Mouse (Mus musculus): ENCODE measurements around the gene Pde8b. TPM values are rescaled to one million over a fixed set of nuclear protein-coding genes. Genes with fewer than 3 reads are reported as not detected.

The Pde8b gene
- polyA plus RNA-seq, 1 experiment from 2014 or later = 1.2 TPM

- in situ Hi-C loops (cut with MboI; ENCODE audit: low pct_unique_long_range_greater_than_20kb) = no loop called here
- no peaks in the 10 kb centered on the region for H3K27me3 ChIP-seq
- DNase-seq (ENCODE audit: low read depth, low spot score) (no peak), ATAC-seq (no peak)
- ChIA-PET CTCF (interaction anchor here (0.6 kb wide), 1 partner anchor 284 kb away, joined by 3 read pairs; no protein-coding TSS in a partner anchor), POLR2A (no interaction called here)
- no peak for TF ChIP-seq CTCF (IDR thresholded peaks at IDR 0.05)
Observed at GRCm38 (mm10) chr13:95055742-95056388, 194.3 kb downstream of the Pde8b start.

GRCm38 (mm10) chr13:95052421-95052820 lies 197.7 kb downstream of the Pde8b start:
- in situ Hi-C loops (cut with MboI; ENCODE audit: low pct_unique_long_range_greater_than_20kb) = no loop called here
- DNase-seq (ENCODE audit: low read depth, low spot score) = no peak
- no peaks in the 10 kb centered on the region for H3K27me3 ChIP-seq
- ChIA-PET CTCF (no interaction called here), POLR2A (interaction anchor here (0.7 kb wide), 1 partner anchor 74 kb away, joined by 3 read pairs; no protein-coding TSS in a partner anchor)
- no peak for ATAC-seq
- no peak for TF ChIP-seq CTCF (IDR thresholded peaks at IDR 0.05)

- ATAC-seq (no peak), DNase-seq (ENCODE audit: low read depth, low spot score) (no peak)
- CTCF ChIA-PET = interaction anchor here (0.6 kb wide), 1 partner anchor 20 kb away, joined by 3 read pairs; no protein-coding TSS in a partner anchor
- TF ChIP-seq CTCF (IDR thresholded peaks at IDR 0.05) = no peak
- in situ Hi-C loops (cut with MboI; ENCODE audit: low pct_unique_long_range_greater_than_20kb) = no loop called here
- POLR2A ChIA-PET = interaction anchor here (0.7 to 1.1 kb wide), 2 partner anchors 63 to 282 kb away, joined by 5 to 6 read pairs; no protein-coding TSS in a partner anchor
- no peaks in the 10 kb centered on the region for H3K27me3 ChIP-seq
Observed at GRCm38 (mm10) chr13:95050398-95050797, 199.7 kb downstream of the Pde8b start.

GRCm38 (mm10) chr13:95044108-95044507 lies 206.0 kb downstream of the Pde8b start:
- in situ Hi-C loops (cut with MboI; ENCODE audit: low pct_unique_long_range_greater_than_20kb) = no loop called here
- DNase-seq (ENCODE audit: low read depth, low spot score) (no peak), ATAC-seq (no peak)
- TF ChIP-seq CTCF (IDR thresholded peaks at IDR 0.05) = no peak
- ChIA-PET POLR2A (no interaction called here), CTCF (interaction anchor here (1.6 kb wide), 1 partner anchor 27 kb away, joined by 3 read pairs; no protein-coding TSS in a partner anchor)
- no peaks in the 10 kb centered on the region for H3K27me3 ChIP-seq

GRCm38 (mm10) chr13:95040140-95040738 lies 209.9 kb downstream of the Pde8b start:
- CTCF ChIA-PET = no interaction called here
- POLR2A ChIA-PET = no interaction called here
- DNase-seq (ENCODE audit: low read depth, low spot score) (no peak), ATAC-seq (no peak)
- in situ Hi-C loops (cut with MboI; ENCODE audit: low pct_unique_long_range_greater_than_20kb) = no loop called here
- no peaks in the 10 kb centered on the region for H3K27me3 ChIP-seq
- no peak for TF ChIP-seq CTCF (IDR thresholded peaks at IDR 0.05)

- TF ChIP-seq CTCF (IDR thresholded peaks at IDR 0.05) = no peak
- DNase-seq (ENCODE audit: low read depth, low spot score) (no peak), ATAC-seq (no peak)
- ChIA-PET CTCF (no interaction called here), POLR2A (interaction anchor here (0.7 kb wide), 1 partner anchor 122 kb away, joined by 4 read pairs; no protein-coding TSS in a partner anchor)
- no peaks in the 10 kb centered on the region for H3K27me3 ChIP-seq
- in situ Hi-C loops (cut with MboI; ENCODE audit: low pct_unique_long_range_greater_than_20kb) = no loop called here
Observed at GRCm38 (mm10) chr13:95038200-95038599, 211.9 kb downstream of the Pde8b start.

GRCm38 (mm10) chr13:95034715-95035114 lies 215.4 kb downstream of the Pde8b start:
- CTCF ChIA-PET = interaction anchor here (1.3 kb wide), 1 partner anchor 11 kb away, joined by 3 read pairs; no protein-coding TSS in a partner anchor

GRCm38 (mm10) chr13:95034094-95034493 lies 216.0 kb downstream of the Pde8b start:
- DNase-seq (ENCODE audit: low read depth, low spot score) (no peak), ATAC-seq (no peak)
- POLR2A ChIA-PET = no interaction called here
- in situ Hi-C loops (cut with MboI; ENCODE audit: low pct_unique_long_range_greater_than_20kb) = no loop called here
- no peak for TF ChIP-seq CTCF (IDR thresholded peaks at IDR 0.05)
- no peaks in the 10 kb centered on the region for H3K27me3 ChIP-seq
- CTCF ChIA-PET = no interaction called here

More at GRCm38 (mm10) chr13:95034715-95035114, 215.4 kb downstream of the Pde8b start:
- H3K27me3 ChIP-seq = no peaks in the 10 kb centered on the region
- ATAC-seq (no peak), DNase-seq (ENCODE audit: low read depth, low spot score) (no peak)
- POLR2A ChIA-PET = no interaction called here
- TF ChIP-seq CTCF (IDR thresholded peaks at IDR 0.05) = no peak
- in situ Hi-C loops (cut with MboI; ENCODE audit: low pct_unique_long_range_greater_than_20kb) = no loop called here

- POLR2A ChIA-PET = interaction anchor here (0.6 kb wide), 1 partner anchor 186 kb away, joined by 3 read pairs; no protein-coding TSS in a partner anchor
- H3K27me3 ChIP-seq = no peaks in the 10 kb centered on the region
- DNase-seq (ENCODE audit: low read depth, low spot score) (no peak), ATAC-seq (no peak)
- in situ Hi-C loops (cut with MboI; ENCODE audit: low pct_unique_long_range_greater_than_20kb) = no loop called here
- no peak for TF ChIP-seq CTCF (IDR thresholded peaks at IDR 0.05)
- CTCF ChIA-PET = interaction anchor here (0.9 kb wide), 1 partner anchor 10 kb away, joined by 3 read pairs; no protein-coding TSS in a partner anchor
Observed at GRCm38 (mm10) chr13:95032973-95033372, 217.2 kb downstream of the Pde8b start.

GRCm38 (mm10) chr13:95032127-95032831 lies 217.9 kb downstream of the Pde8b start:
- no peak for TF ChIP-seq CTCF (IDR thresholded peaks at IDR 0.05)
- ChIA-PET POLR2A (no interaction called here), CTCF (interaction anchor here (0.9 to 1.1 kb wide), 2 partner anchors 9 to 11 kb away, joined by 3 read pairs; no protein-coding TSS in a partner anchor)
- DNase-seq (ENCODE audit: low read depth, low spot score) = no peak
- H3K27me3 ChIP-seq = no peaks in the 10 kb centered on the region
- in situ Hi-C loops (cut with MboI; ENCODE audit: low pct_unique_long_range_greater_than_20kb) = no loop called here
- ATAC-seq = no peak
